Mouse (Mus musculus): ENCODE measurements at regions not wholly inside any gene's neighbourhood (a gene's known extent, or its start where the extent isn't known, plus 50 kb on each side); places are given as distances from the start of the nearest gene placed in this dataset.

- no peak for ATAC-seq (ENCODE audit: low TSS enrichment)
Observed at GRCm38 (mm10) chr8:74639276-74639675, 233.7 kb upstream of the Isx start.

- ATAC-seq (ENCODE audit: low TSS enrichment): no peak
Observed at GRCm38 (mm10) chr8:74640636-74641035, 232.3 kb upstream of the Isx start.

GRCm38 (mm10) chr8:74659950-74660349, 213.0 kb upstream of the Isx start:
- no peak for ATAC-seq (ENCODE audit: low TSS enrichment)

GRCm38 (mm10) chr8:74688342-74688741, 184.6 kb upstream of the Isx start:
- ATAC-seq (ENCODE audit: low TSS enrichment): no peak

GRCm38 (mm10) chr8:74696001-74696400, 177.0 kb upstream of the Isx start:
- peak; percentile 41; the same call in 1 of the 2 replicates for ATAC-seq (ENCODE audit: low TSS enrichment)

GRCm38 (mm10) chr8:74697317-74697716, 175.7 kb upstream of the Isx start:
- no peak for ATAC-seq (ENCODE audit: low TSS enrichment)

GRCm38 (mm10) chr8:74712617-74713016, 160.4 kb upstream of the Isx start:
- no peak for ATAC-seq (ENCODE audit: low TSS enrichment)

- ATAC-seq (ENCODE audit: low TSS enrichment): no peak
Observed at GRCm38 (mm10) chr8:74716030-74716429, 156.9 kb upstream of the Isx start.

GRCm38 (mm10) chr8:74764728-74765127, 108.2 kb upstream of the Isx start:
- no peak for ATAC-seq (ENCODE audit: low TSS enrichment)

GRCm38 (mm10) chr8:74775549-74775948, 97.4 kb upstream of the Isx start:
- no peak for ATAC-seq (ENCODE audit: low TSS enrichment)

GRCm38 (mm10) chr8:74781087-74781486, 91.9 kb upstream of the Isx start:
- no peak for ATAC-seq (ENCODE audit: low TSS enrichment)

GRCm38 (mm10) chr8:74808685-74809084, 64.3 kb upstream of the Isx start:
- no peak for ATAC-seq (ENCODE audit: low TSS enrichment)

- ATAC-seq (ENCODE audit: low TSS enrichment): no peak
Observed at GRCm38 (mm10) chr8:74810054-74810453, 62.9 kb upstream of the Isx start.

GRCm38 (mm10) chr8:74818434-74818833, 54.5 kb upstream of the Isx start:
- ATAC-seq (ENCODE audit: low TSS enrichment): no peak

GRCm38 (mm10) chr8:74820716-74821115, 52.3 kb upstream of the Isx start:
- no peak for ATAC-seq (ENCODE audit: low TSS enrichment)

- no peak for ATAC-seq (ENCODE audit: low TSS enrichment)
Observed at GRCm38 (mm10) chr8:74822288-74822687, 50.7 kb upstream of the Isx start.

Measured in frontal cortex, adult (tissue).